Mouse (Mus musculus): ENCODE measurements around the gene Hs1bp3.

Hs1bp3 gene

GRCm38 (mm10) chr12:8301841-8302431 lies 11.3 kb upstream of the Hs1bp3 start, which contains the start of gene Gdf7:
Gene Gdf7 (minus strand): TSS chr12:8301954.
- no peak for DNase-seq (ENCODE audit: low spot score in 2 of 2)

GRCm38 (mm10) chr12:8305258-8305657 lies 8.0 kb upstream of the Hs1bp3 start:
- no peak for DNase-seq (ENCODE audit: low spot score in 2 of 2)

GRCm38 (mm10) chr12:8306432-8306831 lies 6.8 kb upstream of the Hs1bp3 start:
- peak in 1 of 2 experiments; percentile 64 for DNase-seq (ENCODE audit: low spot score in 2 of 2)

DNA sequence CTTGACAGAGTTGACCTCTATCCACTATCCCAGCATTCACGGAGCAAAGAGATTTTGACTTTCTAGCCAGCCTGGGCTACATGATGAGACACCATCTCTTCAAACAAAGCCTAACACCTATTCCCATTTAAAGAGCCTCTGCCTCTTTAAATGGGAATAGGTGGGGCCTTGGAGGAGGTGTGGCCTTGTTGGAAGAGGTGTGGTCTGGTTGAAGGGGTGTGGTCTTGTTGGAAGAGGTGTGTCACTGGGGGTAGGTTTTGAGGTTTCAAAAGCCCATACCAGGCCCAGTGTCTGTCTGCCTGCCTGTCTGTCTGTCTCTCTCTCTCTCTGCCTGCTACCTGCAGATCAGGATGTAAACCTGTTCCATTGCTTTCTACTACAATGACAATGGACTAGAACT lies 6.3 kb upstream of the Hs1bp3 start:
- no peak for DNase-seq (ENCODE audit: low spot score in 2 of 2)

GRCm38 (mm10) chr12:8310992-8311391 lies 2.2 kb upstream of the Hs1bp3 start:
- DNase-seq (ENCODE audit: low spot score in 2 of 2), result no peak

DNA sequence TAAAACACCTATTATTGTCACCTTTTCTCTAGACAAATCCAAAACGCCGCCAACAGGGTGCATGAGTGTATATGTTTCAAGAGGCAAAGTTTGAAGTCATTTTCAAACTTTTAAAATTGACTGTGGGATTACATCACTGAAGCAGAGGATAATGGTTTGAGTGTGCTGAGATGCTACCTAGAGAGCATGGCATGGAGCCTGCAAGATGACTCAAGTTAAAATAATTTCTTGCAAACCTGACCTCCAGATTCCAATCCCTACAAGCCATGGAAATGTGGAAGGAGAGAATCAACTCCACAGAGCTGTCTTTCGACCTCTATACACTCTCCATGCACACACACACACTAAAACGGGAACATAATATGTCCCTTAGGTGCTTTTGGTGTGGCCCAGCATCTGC lies 966 bp upstream of the Hs1bp3 start:
- no peak for DNase-seq (ENCODE audit: low spot score in 2 of 2)

DNA sequence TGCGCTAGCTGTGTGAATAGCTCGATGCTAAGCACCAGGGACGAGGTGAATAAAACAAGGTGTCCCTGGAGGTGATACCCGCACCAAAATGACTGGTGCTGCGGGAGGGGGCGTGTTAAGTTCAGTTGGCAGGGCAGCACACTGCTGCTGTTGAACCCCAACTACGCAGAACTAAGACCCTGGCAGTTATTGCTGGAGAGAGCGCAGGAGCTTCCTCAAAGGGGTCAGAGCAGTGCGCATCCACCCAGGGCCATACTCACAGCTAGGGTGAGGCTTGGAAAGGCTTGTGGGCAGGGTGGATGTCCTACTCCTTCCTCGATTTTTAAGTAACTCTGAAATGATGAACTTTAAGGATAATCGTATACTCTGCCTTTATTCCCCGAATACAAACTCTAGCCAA lies 541 bp downstream of the Hs1bp3 start:
- no peak for DNase-seq (ENCODE audit: low spot score in 2 of 2)

GRCm38 (mm10) chr12:8316541-8316940 lies 3.3 kb downstream of the Hs1bp3 start:
- DNase-seq (ENCODE audit: low spot score in 2 of 2), result no peak

DNA sequence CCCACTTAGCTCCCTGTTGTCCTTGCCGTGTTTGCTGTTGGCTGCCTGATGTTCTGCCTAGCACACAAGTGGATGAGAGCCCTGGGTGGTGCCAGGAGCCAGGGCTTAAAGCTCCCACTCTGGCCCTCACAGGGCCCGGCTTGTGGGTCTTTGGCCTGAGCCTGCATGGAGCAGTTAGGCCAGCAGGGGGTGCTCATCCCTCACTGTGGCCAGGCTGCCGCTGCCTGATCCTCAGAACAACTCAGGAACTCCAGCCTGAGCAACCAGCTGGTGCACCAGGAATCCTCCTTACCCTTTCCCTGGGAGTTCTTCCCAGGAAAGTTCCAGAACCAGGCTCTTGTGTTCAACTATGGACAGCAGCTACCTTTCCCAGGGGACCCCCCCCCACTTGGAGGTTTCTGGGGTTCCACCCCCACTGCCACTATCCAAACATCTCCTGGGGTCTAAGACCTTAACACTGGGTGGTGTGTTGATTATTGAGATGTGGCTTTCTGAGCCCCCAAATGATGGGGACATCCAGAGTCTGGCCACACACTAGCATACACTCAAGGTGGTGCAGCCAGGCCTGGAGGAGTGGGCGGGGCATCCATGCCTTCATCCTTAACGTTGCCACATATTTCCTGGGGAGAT lies 7.0 kb downstream of the Hs1bp3 start:
- DNase-seq (ENCODE audit: low spot score in 2 of 2), result peak in 1 of 2 experiments; percentile 80

- no peak for DNase-seq (ENCODE audit: low spot score in 2 of 2)
Observed at GRCm38 (mm10) chr12:8321506-8321905, 8.3 kb downstream of the Hs1bp3 start.

DNA sequence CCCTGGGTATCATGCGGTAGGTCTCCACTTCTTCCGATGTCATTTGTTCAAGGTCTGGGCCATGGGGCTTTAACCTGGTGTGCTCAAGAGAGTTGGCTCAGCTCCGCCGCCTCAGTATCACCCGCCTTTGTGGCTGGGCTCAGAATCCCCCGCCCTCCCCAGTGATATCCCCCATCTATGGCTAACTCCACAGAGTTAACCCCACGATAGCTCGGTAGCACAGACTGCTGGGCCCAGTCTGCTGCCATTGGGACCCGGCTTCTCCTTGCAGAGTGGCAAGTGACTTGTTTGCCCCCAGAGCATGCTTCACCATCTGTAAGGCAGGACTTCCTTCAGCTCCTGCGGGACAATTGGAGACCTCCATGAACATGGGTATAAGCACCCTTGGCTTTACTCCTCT lies 10.9 kb downstream of the Hs1bp3 start:
- DNase-seq (ENCODE audit: low spot score in 2 of 2), result no peak

DNA sequence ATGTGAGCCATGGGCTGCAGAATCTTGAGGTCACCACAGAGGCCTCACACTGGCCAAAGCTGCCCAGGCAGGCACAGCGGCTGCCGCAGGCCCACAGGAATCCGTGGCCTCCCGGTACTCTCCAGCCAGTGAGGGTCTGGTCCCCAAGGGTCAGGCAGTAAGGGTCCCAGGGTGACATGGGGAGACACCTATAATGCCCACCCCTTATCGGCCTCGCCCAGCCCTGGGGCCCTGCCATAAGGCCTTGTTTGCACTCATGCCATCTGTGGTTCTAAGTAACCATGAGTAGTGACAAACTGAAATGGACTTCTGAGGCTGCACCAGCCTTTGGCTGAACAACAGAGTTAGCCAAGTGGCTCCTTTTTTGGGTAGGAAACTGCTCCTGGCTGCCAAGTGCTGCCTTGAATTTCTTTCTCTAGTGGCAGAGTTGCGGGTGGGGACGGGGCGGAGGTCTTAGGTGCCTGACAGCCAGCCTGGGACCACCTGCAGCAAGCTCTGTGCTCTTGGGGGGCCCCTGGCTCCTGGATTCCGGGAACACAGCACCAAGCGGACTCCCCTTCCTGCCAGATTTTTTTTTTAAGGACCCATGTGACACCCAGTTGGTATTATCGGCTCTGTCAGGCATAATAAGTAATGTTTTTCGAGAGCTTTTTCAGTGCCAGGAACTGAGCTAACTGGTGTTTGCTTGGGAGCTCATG lies 12.2 kb downstream of the Hs1bp3 start:
- DNase-seq (ENCODE audit: low spot score in 2 of 2), result no peak

GRCm38 (mm10) chr12:8325943-8326522 lies 12.8 kb downstream of the Hs1bp3 start:
- DNase-seq (ENCODE audit: low spot score in 2 of 2), result no peak

- peak; percentile 90 to 95 for DNase-seq (ENCODE audit: low spot score in 2 of 2)
Observed at GRCm38 (mm10) chr12:8326825-8327674, 13.8 kb downstream of the Hs1bp3 start.

- no peak for DNase-seq (ENCODE audit: low spot score in 2 of 2)
Observed at GRCm38 (mm10) chr12:8327675-8328053, 14.4 kb downstream of the Hs1bp3 start.

DNA sequence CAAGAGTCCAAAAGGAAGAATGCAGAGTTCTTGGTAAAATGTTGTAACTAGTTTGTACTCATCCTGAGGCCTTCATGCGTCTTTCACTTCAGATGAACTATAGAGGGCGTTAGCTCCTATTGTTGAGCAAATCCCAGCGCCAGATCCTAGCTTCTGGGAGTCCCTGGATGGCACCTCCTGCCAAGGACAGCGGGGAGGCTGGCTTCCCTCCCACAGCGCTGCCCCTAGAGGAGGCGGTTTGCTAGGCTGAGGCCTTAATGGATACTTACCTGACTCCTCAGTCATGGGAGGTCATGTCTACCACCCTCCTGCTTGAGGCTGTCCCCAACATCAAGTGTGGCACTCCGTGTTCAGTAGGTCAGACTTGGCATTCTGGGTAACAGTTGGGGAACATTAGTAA lies 16.0 kb downstream of the Hs1bp3 start:
- DNase-seq (ENCODE audit: low spot score in 2 of 2), result no peak

DNA sequence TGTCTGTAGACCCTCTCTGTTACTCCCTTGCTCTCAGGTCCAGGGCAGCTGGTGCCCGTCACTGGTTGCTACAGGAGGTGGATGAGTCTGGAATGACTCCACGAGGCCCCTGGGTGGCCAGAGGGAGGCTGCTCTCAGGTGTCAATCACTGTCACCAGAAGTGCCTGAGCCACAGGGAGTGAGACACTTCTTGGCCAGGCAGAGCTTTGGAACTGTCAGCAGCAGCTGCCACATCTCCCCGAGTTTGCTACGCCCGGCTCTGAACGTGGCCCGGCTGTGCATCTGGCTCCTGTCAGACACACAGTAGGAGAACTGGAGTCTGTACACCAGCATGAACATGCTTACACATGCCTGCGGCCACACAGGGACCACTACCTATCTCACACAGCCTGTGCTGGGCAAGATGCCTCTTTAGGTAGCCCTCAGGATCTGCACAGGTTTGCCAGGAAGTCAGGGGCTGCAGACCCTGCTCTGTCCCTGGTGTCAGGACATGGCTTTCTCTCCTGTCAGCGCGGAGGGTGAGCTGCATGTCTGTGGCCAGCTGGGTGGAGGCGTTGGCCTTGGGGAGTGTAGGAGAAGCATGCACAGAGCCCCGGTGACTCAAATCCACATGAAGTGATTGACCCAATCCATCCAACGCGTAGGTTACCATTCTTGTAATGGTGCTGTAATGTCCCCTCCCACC lies 18.4 kb downstream of the Hs1bp3 start:
- no peak for DNase-seq (ENCODE audit: low spot score in 2 of 2)

DNA sequence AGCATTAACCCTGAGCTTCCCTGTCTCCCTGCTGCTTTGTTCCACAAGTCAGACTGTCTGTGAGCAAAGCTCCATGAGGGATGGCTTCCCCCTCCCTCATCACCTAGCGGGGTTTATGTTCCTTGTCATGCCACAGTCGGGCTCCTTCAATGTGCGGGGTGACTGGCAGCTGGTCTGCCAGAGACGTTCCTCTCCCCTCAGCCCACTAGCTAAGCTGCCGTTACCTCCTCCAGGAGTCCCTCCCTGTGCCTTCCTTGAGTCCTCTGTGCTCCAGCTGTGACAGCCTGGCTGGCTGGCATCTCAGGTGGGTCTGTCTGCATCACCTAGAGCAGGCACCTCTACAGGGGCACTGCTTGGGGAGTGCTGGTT lies 18.9 kb downstream of the Hs1bp3 start:
- no peak for DNase-seq (ENCODE audit: low spot score in 2 of 2)

DNA sequence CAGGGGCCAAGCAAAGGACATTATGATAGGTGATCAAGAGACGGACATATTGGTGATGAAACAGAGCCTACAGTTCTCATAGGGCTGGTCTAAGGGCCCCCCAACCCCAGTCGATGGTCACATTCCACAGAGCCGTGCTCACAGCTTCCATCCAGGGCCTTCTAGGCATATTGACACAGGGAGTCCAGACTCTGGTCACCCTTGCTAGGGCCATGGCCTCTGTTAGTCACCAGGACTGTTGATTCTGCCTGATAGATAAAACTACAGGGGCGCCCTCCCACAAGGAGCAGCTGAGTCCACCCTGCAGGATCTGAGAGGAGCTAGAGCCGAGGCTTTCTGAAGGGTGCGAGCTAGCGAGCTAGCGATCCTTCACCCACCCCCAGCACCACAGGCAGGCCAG lies 20.4 kb downstream of the Hs1bp3 start:
- DNase-seq (ENCODE audit: low spot score in 2 of 2), result no peak

DNA sequence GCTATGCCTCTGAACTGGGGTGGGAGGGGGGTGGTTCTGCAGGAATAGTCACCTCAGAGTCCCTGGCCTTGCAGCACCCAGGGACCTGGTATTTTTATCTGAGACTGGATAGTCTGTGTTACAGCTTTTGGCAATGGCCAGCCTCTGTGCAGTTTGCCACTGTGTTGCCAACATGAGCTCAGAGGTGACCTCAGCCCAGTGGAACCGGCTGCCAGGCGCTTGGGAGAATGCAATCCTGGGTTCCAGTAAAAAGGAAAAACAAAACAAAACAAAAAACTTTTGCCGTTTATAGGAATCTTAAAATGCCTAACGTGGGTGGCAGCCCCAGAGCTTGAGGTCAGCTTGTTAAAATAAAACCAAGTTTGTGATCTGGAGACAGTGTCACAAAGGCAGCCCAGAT lies 21.0 kb downstream of the Hs1bp3 start:
- no peak for DNase-seq (ENCODE audit: low spot score in 2 of 2)

DNA sequence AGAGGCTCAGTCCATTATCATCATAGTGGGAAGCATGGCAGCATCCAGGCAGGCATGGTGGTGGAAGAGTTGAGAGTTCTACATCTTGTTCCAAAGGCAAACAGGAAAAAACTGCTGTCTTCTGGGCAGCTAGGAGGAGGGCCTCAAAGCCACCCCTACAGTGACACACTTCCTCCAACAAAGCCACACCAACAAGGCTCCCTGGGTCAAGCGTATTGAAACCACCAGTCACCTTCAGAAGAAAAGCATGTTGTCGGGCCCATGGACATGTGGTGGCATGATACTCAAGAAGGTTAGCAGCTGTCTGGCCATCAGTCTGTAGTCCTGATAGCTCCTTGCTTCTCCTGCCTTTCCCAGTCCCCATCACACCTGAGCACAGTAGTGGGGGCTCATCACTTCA lies 22.3 kb downstream of the Hs1bp3 start:
- no peak for DNase-seq (ENCODE audit: low spot score in 2 of 2)
